Mouse (Mus musculus) right cerebral cortex, adult 18-20 months (tissue): ENCODE measurements around the gene Nanos3.

Source experiments
- DNase-seq: peaks from one replicate; pipeline ENCODE4 v3.0.0; 2022; ENCODE audit warnings: mixed read lengths

The Nanos3 gene

GRCm38 (mm10) chr8:84185117-84185516 is at the start of gene Nanos3:
TSS of gene Nanos3 (minus strand) at chr8:84185217.
- no peak for DNase-seq

GRCm38 (mm10) chr8:84233055-84233454 is 48.0 kb upstream of the Nanos3 start:
- no peak for DNase-seq

DNA sequence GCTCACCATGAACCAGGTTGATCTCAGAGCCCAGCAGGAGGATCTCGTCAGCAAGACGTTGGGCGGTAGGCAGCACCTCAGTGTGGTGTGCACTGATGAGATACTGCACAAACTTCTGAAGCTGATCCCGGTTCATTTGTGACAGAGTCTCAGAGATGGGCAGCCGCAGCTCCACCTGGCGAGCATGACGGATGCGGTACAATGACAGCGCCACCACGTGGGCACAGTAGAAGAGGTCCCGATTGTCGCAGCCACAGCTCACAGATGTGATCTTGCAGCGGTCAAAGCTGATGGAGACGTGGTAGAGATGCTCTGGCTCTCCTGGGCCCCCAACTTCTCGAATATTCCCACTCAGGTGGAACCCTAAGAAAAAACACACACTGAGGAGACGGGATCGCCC is 45.7 kb upstream of the Nanos3 start:
- no peak for DNase-seq

DNA sequence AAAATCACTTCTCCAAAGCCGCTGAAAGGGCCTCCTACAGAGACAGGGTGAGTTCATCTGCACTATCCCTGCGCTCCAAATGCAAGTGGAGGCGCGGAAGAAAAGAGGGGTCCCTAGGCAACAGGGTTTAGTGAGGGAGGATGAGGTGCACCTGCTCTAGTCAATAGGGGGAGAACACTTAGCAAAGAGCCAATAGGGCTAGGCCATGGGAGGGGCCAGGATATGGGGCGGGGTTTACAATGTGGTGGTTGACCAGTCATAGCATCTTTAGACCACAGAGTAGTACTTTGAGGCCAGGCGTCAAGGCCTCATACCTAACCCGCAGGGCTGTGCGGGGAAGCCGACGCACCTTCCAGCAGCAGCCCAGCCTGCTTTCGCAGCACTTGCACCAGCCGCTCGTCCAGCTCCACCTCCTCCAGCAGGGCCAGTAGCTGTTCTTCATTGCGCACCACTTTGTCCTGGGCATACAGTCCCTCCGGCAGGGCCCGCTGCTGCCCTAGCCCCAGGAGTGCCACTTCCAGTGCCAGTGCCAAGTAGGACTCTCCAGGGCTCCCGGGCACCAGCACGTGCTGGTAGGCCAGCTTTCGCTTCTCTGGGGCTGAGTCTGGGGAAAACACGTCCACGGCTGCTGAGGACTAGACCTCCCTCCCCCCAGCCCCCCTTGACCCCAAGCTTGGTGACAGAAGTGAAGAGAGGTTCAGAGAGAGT is 38.5 kb upstream of the Nanos3 start:
- DNase-seq: no peak

DNA sequence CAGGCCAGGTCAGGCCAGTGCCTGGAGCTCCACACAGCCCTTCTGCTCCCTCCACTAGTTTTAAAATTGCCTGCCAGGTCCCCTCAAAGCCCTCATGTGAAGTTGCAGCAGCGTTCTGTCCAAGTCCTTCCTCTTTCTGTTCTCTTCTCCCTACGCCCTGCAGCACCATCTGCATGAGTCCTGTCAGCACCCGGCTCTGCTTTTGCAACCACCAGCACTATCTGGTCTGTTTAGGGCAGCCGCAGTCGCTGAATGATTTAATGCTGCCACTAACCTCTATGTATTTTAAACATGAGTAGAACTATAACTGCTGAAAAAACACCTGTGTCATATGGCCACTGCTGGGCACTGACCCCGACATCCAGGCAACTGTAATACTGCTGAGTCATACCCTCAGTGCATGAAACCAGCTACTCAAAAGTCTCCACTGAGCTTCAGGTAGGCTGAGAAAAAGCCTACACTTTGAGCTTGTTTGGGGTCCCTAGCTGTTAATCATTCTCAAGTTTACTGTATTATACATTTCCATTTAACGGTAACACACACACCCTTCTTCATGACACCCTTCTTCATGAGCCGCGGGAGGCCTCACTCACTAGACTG is 37.6 kb upstream of the Nanos3 start:
- DNase-seq: no peak

DNA sequence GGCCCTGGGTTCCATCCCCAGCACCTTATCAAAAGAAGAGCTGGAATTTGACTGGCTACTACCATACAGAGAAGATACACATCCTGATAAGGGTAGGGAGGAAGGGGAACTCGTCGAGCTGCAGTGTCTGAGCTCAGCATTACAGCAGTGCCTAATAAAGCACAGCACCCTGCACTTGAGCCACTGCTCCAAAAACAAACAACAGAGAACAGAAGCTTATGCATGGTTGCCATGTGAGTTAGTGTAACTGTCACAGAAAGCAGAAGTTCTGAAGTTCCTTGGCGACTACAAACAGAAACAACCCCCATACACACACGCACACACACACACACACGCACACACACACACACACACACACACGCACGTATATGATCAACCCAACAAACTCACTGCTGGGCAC is 35.1 kb upstream of the Nanos3 start:
- DNase-seq: no peak

- no peak for DNase-seq
Observed at GRCm38 (mm10) chr8:84218143-84218542, 33.1 kb upstream of the Nanos3 start.

DNA sequence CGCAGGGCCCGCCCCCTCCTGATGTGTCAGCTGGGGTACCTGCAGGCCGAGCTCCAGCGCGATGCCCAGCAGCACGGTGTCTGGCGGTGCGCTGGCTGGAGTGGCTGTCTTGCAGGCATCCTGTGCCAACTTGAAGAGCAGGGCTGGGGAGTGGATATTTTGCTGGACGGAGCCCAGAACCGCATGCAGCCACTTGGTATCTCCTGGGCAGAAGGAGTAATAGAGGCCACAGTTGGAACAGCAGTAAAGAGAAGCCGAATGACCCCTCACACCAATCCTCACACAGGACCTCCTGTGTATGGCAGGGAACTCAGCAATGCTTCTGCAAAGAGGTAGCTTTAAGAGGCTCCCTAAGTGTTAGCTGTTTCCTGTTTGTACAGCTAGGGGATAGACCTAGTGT is 32.2 kb upstream of the Nanos3 start:
- no peak for DNase-seq

GRCm38 (mm10) chr8:84213277-84213676 is 28.3 kb upstream of the Nanos3 start:
- DNase-seq: no peak

DNA sequence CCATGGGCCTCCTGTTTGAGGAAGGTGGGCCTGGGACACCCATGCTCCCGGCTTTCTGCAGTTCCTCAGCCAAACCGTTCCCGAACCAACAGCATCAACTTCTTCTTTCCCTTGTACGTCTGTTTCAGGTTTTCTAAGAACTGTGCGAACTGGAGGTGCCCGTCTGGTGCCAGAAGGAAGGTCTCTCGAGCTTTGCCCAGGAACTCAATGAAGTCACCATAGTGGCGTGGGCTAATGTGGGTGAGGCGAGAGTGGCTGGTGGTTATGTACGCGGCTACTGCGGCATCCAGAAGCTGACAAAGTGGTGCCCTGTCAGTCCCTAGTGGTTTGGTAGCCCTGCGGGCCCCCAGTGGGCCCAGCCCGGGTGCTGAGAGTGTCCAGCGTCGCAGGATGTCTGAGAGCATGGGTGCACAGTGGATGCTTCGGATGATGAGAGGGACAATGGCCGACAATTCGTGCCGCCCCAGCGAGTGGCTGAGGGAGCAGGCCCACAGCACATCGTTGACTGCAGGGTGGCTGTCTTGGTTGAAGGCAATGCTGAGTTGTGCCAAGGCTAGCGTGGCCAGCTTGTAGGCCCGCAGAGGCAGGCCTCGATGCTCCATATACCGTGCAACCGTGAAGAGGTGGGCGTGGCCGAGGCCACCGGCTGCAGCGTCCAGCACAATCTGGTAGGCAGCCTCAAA is 27.0 kb upstream of the Nanos3 start:
- DNase-seq: no peak

GRCm38 (mm10) chr8:84211202-84211601 is 26.2 kb upstream of the Nanos3 start:
- DNase-seq: no peak

- peak; percentile 84 for DNase-seq
Observed at GRCm38 (mm10) chr8:84210167-84210791, 25.3 kb upstream of the Nanos3 start.

DNA sequence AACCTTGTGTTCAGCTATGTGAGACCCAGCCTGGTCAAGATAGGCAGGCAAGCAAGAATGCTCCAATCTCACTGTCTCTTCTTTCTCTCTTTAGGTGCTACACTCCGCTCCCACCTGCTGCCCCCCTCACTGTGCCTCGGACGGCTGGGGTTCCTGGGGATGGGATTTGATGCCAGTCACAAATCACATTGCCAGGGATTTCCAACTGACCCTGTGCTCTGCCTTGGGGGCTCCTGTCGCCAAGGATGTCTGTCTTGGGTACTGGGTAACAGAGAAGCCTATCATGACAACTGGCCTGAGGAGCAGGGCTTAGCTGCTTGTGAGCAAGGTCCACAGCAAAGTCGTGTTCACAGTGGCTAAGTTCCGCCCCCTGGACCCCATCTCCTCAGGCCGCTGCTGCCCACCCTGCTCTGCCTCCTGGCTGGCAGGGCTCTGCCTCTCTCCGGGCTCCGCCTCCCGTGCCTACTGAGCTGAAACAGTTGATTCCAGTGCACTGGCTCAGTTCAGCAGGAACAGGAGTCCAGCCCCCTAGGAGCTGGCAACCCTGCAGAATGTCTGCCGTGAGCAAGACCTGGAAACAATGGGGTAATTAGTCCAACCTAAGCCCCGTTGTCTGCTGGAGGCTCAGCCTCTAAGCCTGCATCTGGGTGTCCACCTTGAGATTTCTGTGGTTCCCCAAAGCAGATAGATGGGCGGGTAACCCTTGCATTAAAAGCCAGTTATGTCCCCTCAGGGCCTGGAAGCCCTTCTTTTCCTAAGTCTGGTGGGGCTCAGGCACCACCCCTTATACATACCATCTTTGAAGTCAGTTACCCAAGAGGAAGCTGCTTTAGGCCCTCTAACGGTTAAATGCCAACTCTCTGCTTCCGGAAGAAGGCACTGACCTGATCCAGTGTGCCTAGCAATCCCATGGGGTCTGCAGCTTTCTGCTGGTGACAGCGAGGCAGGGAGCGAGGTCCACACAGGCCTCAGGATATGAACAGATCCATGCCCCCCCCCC is 23.7 kb upstream of the Nanos3 start:
- DNase-seq: no peak

- DNase-seq: no peak
Observed at GRCm38 (mm10) chr8:84207811-84208210, 22.8 kb upstream of the Nanos3 start.

DNA sequence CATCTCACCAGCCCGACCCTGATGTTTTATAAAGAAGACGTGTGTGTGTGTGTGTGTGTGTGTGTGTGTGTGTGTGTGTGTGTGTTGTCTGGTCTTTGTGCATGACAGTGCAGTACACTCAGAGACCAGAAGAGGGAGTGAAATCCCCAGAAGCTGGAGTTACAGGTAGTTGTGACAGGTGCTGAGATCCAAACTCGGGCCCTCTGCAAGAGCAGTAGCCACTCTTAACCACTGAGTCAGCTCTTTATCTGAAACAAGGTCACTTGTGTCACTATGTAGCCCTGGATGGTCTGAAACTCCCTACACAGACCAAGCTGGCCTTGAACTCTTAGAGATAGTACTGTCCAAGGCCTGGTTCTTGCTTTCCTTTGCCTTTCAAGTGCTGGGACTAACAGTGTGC is 21.6 kb upstream of the Nanos3 start:
- DNase-seq: no peak

DNA sequence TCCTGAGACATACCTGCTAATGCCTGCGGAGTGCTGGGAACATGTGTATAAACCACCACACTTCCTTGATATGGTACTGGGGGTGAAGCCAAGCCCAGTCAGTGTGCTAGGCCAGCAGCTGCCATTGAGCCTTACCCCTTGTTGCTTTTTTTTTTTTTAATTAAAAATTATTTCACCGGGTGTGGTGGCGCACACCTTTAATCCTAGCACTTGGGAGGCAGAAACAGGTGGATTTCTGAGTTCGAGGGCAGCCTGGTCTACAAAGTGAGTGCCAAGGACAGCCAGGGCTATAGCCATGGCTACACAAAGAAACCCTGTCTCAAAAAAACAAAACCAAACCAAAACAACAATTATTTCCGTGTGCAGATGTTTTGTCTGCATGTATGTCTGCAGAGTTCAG is 20.1 kb upstream of the Nanos3 start:
- DNase-seq: no peak

GRCm38 (mm10) chr8:84203975-84204772 is 19.2 kb upstream of the Nanos3 start:
- DNase-seq: no peak

GRCm38 (mm10) chr8:84202938-84203917 is 18.2 kb upstream of the Nanos3 start:
- DNase-seq: peak; percentile 85

GRCm38 (mm10) chr8:84202466-84202865 is 17.4 kb upstream of the Nanos3 start:
- peak; percentile 76 for DNase-seq

DNA sequence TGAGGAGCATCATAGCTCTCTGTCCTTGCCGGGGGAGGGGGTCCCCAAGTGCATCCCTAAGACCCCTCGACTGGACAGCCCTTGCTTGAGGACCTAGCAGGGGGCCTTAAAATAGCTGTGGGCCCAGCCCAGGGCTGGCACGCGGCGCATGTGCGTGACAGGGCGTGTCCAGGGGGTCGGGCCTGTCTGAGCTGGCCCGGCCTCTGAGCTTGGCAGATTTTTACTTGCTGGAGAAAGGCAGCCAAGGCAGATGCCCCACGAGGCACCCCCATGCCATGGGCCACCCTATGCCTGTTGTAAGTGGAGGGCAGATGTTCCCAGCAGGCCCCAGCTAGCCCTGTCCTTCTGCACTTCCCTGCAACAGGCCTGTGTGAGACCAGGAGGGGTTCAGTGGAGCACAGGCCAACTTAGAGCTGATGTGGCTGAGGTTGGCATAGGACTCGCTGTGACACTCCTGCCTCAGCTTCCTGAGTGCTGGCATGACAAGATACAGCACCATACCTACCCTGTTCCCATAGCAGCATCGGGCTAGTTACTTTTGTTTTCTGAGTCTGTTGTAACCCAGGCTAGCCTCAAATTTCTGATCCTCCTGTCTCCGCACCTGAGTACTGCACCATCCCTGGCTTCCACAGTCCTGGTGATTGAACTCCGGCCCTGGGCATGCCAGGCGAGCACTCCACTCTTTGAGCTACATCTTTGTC is 16.7 kb upstream of the Nanos3 start:
- no peak for DNase-seq
